Mouse (Mus musculus): ENCODE results near the gene Ccnyl1. TPM values are rescaled to one million over a fixed set of nuclear protein-coding genes. Genes with fewer than 3 reads are reported as not detected.

Gene Ccnyl1
- total and polyA plus RNA-seq, 3 experiments: 2.8 to 9.0 (median 5.3) TPM

DNA sequence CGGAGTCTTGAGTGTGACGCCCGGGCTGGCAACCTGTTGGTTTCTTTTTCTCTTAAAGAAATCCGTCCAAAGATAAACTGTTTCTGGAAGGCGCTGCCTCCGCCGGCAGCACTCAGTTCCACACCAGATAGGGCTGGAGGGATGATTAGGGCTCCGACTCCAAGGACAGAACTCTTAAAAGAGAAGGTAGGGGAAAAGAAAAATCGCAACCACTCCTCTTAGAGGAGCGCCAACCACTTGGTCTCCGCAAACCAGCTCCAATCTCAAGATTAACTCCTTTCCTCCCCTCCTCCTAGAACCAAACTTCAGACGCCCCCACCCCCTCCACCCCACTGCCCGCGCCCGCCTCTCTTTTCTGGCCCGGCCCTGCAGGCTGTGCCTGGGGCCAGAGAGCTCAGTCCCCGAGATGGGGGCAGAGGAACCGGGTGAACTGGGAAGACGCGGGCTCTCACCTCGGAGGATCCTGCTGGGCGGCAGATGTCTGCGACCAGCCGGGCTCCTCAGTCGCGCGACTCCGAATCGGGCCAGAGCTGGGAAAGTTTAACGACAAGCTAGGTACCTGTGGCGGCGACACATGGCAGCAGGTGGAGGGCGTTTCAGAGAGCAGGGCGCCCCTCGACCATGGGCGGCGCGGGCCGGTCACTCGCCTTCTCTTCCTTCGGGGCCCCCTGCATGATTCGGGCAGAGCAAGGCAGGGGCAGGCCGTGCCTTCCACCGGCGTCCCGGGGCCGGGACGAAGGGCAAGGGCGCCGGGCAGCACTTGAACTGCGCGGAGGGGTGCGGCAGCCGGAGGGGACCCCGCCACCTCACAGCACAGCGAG is 46.6 kb downstream of the Ccnyl1 start:
- in situ Hi-C loops (cut with MboI; ENCODE audit: low pct_ligation_motif_present, low pct_unique_long_range_greater_than_20kb, low sequenced_read_pairs): no loop called here
- dilution Hi-C loops (cut with MboI; ENCODE audit: extremely low pct_ligation_motif_present, extremely low pct_unique_long_range_greater_than_20kb, low sequenced_read_pairs): no loop called here
- DNase-seq (ENCODE audit: extremely low read depth): peak; percentile 4
- no peak overlapping the region for H3K27ac ChIP-seq (ENCODE audit: insufficient read depth, low read depth)
- peaks cover 6% of the 10 kb centered on the region in 2 experiments; a peak in 3 of 4 replicates for H3K4me1 ChIP-seq (ENCODE audit: control insufficient read depth in 1 of 2, insufficient read depth in 2 of 2)
- H3K4me2 ChIP-seq (ENCODE audit: insufficient read depth, low read depth, poor library complexity, severe bottlenecking): peak overlapping the region; percentile 91
- peaks cover 1% of the 10 kb centered on the region for H3K27me3 ChIP-seq (replicated peaks)
- no peak for TF ChIP-seq EP300 (IDR thresholded peaks at IDR 0.05; ENCODE audit: low read length)
- no peak for TF ChIP-seq PAX5 (IDR thresholded peaks at IDR 0.05; ENCODE audit: low read length)
- no peak for TF ChIP-seq MAFK (IDR thresholded peaks at IDR 0.05; ENCODE audit: insufficient replicate concordance, low read length)
- no peak for TF ChIP-seq MEF2A (IDR thresholded peaks at IDR 0.05; ENCODE audit: borderline replicate concordance, low read depth, low read length)
- TF ChIP-seq TCF12 (IDR thresholded peaks at IDR 0.05; ENCODE audit: low read depth, low read length): no peak
- no peak for TF ChIP-seq E2F4 (IDR thresholded peaks at IDR 0.05; ENCODE audit: insufficient replicate concordance, low read depth, low read length)
- TF ChIP-seq SIN3A (IDR thresholded peaks at IDR 0.05; ENCODE audit: low read length): peak; percentile 14; the same call in 1 of the 2 replicates
- peaks cover 0 to 18% of the 10 kb centered on the region in 2 experiments for H3K36me3 ChIP-seq (replicated peaks in 1 of 2; ENCODE audit: control insufficient read depth in 1 of 2, insufficient read depth in 1 of 2, low read length in 1 of 2)
- H3K9me3 ChIP-seq (replicated peaks; ENCODE audit: low read length): peaks cover 14% of the 10 kb centered on the region
- H3K79me2 ChIP-seq (replicated peaks; ENCODE audit: control insufficient read depth, extremely low read depth, insufficient read depth, poor library complexity, severe bottlenecking): no peaks in the 10 kb centered on the region
- H3K4me3 ChIP-seq (replicated peaks in 1 of 3; ENCODE audit: low read depth in 2 of 3, low read length in 2 of 3, poor library complexity in 1 of 3): peak overlapping the region; percentile 42 to 90 (median 64)
- H3K9ac ChIP-seq (ENCODE audit: insufficient read depth, low read depth): peak overlapping the region; percentile 61

DNA sequence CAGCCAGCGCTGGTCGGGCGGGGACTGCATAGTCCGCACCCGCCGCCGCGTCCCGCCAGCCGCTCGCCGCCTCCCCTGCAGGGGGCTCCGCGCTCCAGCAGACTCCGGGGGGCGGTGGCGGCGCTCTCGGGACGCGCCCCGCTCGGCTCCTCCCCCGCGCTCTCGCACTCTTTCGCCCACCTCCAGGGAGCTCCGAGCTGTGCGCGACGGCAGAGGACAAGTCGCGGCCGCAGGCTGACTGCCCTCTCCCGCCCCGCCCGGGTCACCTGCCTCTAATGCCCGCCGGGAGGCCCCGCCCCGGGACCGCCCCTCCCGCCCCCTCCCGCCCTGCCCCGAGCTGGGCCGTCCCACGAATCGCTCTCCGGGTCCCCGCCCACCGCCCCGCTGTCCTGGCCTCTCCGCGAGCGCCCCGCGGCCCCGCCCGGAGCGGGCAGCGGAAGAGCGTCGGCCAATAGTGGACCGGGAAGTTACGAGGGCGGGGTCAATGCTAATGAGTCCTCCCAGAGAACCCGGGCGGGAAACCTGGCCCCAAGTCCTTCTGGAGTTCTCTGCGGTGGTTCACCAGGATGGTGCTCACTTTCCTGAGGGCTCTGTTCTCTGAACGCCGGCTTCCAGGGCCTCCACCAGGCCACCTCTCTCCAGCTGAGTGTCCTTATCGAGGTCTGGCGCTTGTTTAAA is 47.4 kb downstream of the Ccnyl1 start, which contains the start of gene Fzd5:
Gene Fzd5 (minus strand): TSS at position 250 of the 678 bp plus-strand sequence.
- Histone ChIP-seq H3K4me1 (ENCODE audit: control insufficient read depth in 1 of 2, insufficient read depth in 2 of 2) (peaks cover 6% of the 10 kb centered on the region in 2 experiments; a peak in 3 of 4 replicates), H3K36me3 (replicated peaks in 1 of 2; ENCODE audit: control insufficient read depth in 1 of 2, insufficient read depth in 1 of 2, low read length in 1 of 2) (peaks cover 0 to 18% of the 10 kb centered on the region in 2 experiments), H3K79me2 (replicated peaks; ENCODE audit: control insufficient read depth, extremely low read depth, insufficient read depth, poor library complexity, severe bottlenecking) (no peaks in the 10 kb centered on the region), H3K27ac (ENCODE audit: insufficient read depth, low read depth) (no peak within 1 kb of the TSS), H3K9ac (ENCODE audit: insufficient read depth, low read depth) (peak within 1 kb of the TSS; percentile 61), H3K4me3 (replicated peaks in 1 of 3; ENCODE audit: low read depth in 2 of 3, low read length in 2 of 3, poor library complexity in 1 of 3) (peak within 1 kb of the TSS; percentile 56 to 90 (median 64)), H3K4me2 (ENCODE audit: insufficient read depth, low read depth, poor library complexity, severe bottlenecking) (peak within 1 kb of the TSS; percentile 91), H3K27me3 (replicated peaks) (peaks cover 1% of the 10 kb centered on the region), H3K9me3 (replicated peaks; ENCODE audit: low read length) (peaks cover 14% of the 10 kb centered on the region)
- peak; percentile 84 for DNase-seq (ENCODE audit: extremely low read depth)
- in situ Hi-C loops (cut with MboI; ENCODE audit: low pct_ligation_motif_present, low pct_unique_long_range_greater_than_20kb, low sequenced_read_pairs): no loop called here
- dilution Hi-C loops (cut with MboI; ENCODE audit: extremely low pct_ligation_motif_present, extremely low pct_unique_long_range_greater_than_20kb, low sequenced_read_pairs): no loop called here
- TF ChIP-seq POLR2A (IDR thresholded peaks at IDR 0.05; ENCODE audit: low read depth, low read length) (peak; percentile 88), ETS1 (conservative IDR thresholded peaks at IDR 0.05; ENCODE audit: low read depth, low read length) (no peak), KAT2A (IDR thresholded peaks at IDR 0.05; ENCODE audit: insufficient replicate concordance, low read length) (no peak), USF1 (IDR thresholded peaks at IDR 0.05; ENCODE audit: low read depth, low read length) (no peak), MYC (IDR thresholded peaks at IDR 0.05; ENCODE audit: low read depth, low read length) (no peak), UBTF (IDR thresholded peaks at IDR 0.05; ENCODE audit: low read depth, low read length) (no peak), BHLHE40 (IDR thresholded peaks at IDR 0.05; ENCODE audit: low read depth, low read length) (peak; percentile 50), MAX (IDR thresholded peaks at IDR 0.05; ENCODE audit: low read length) (no peak), GABPA (IDR thresholded peaks at IDR 0.05; ENCODE audit: insufficient replicate concordance, low read depth, low read length) (no peak), NELFE (IDR thresholded peaks at IDR 0.05; ENCODE audit: low read depth, low read length) (peak; percentile 76), JUN (IDR thresholded peaks at IDR 0.05; ENCODE audit: insufficient read depth, low read depth, low read length) (no peak), ZMIZ1 (IDR thresholded peaks at IDR 0.05; ENCODE audit: low read depth, low read length) (peak; percentile 81), JUND (conservative IDR thresholded peaks at IDR 0.05; ENCODE audit: low read depth, low read length) (no peak), POLR2AphosphoS2 (IDR thresholded peaks at IDR 0.05; ENCODE audit: low read depth, low read length) (no peak; the same call in 1 of the 2 replicates), MAFK (IDR thresholded peaks at IDR 0.05; ENCODE audit: insufficient replicate concordance, low read length) (no peak), ZKSCAN1 (IDR thresholded peaks at IDR 0.05; ENCODE audit: borderline replicate concordance, low read depth, low read length) (no peak), ZC3H11A (IDR thresholded peaks at IDR 0.05; ENCODE audit: low read depth, low read length) (no peak), CHD2 (IDR thresholded peaks at IDR 0.05; ENCODE audit: low read length) (no peak), NRF1 (IDR thresholded peaks at IDR 0.05; ENCODE audit: low read depth, low read length) (0 out of 2 replicates have a peak, but pooled peaks have one; percentile 45), CTCF (conservative IDR thresholded peaks at IDR 0.05 in 1 of 2, IDR thresholded peaks at IDR 0.05 in 1 of 2; ENCODE audit: low read depth in 2 of 2, low read length in 2 of 2) (peak in 1 of 2 experiments; percentile 54; a peak in 2 of 4 replicates), SIN3A (IDR thresholded peaks at IDR 0.05; ENCODE audit: low read length) (no peak; the same call in 1 of the 2 replicates), SMC3 (IDR thresholded peaks at IDR 0.05; ENCODE audit: low read depth, low read length) (peak; percentile 22; the same call in 1 of the 2 replicates), ELF1 (IDR thresholded peaks at IDR 0.05; ENCODE audit: low read depth, low read length) (peak; percentile 64), EP300 (IDR thresholded peaks at IDR 0.05; ENCODE audit: low read length) (no peak), PAX5 (IDR thresholded peaks at IDR 0.05; ENCODE audit: low read length) (no peak), USF2 (conservative IDR thresholded peaks at IDR 0.05; ENCODE audit: low read depth, low read length) (no peak)
